In the genomic region with DNA sequence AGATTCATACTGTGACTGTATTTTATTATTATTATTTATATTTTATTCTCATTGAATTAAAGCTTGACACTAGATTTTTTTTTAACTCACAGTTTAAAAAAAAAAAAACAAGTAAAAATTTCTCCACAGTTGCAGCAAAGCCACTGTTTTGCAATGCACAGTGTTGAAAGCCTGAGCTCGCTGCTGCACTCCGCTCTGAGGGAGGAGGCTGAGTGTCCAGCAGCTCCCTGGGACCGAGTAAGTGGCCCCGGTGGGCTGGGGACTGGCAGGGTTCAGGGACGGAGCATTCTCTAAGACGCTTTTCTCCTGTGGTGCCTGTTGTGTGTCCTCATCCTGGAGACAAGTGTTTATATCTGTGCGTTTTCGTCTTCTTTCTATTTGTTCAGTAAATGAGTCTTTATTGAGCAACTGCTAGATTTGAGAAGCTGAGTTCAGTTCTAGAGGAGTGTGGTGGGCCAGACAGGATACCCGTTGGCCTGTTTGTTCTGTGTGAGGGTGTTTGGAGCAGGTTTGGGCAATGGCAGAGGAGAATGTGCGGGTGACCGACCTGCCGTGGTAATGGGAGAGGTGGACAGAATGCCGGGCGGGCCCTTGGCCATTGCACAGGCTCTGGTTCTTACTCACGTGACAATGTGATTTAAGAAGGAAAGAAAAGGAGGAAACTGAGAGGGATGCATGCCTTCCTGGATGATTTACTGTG, we compare ENCODE assay signal across 18 mouse cellular contexts. TPM values are rescaled to one million over a fixed set of nuclear protein-coding genes. Genes with fewer than 3 reads are reported as not detected.
A peak's percentile ranks its signal among the peaks of the same experiment; 100 is the strongest.
DNase-seq lines count a peak whose midpoint lies in the region; ATAC-seq lines count a peak whose summit lies in the region.
"Had no signal": no experiment of that assay in that cellular context is flagged by ENCODE, and none has a peak within 500 bp of the region (broad histone marks: within the 10 kb centered on the region; RNA-seq: fewer than 3 reads in every experiment).

No protein-coding gene starts in this region.

- no peaks in the 10 kb centered on the region for H3K27me3 ChIP-seq in forebrain, embryonic 11.5 days (ENCODE audit: control insufficient read depth, insufficient read depth, low read length)
- H3K27me3 ChIP-seq in forebrain, embryonic 14.5 days (replicated peaks; ENCODE audit: control insufficient read depth, insufficient read depth, low read length), result no peaks in the 10 kb centered on the region
- no peaks in the 10 kb centered on the region for H3K27me3 ChIP-seq in neural tube, embryonic 15.5 days (replicated peaks)
- H3K27me3 ChIP-seq: limb, embryonic 13.5 days; neural tube, embryonic 12.5 days had no signal

- H3K27ac ChIP-seq in forebrain, embryonic 11.5 days (ENCODE audit: low read depth, low read length), result no peak overlapping the region
- H3K27ac ChIP-seq in forebrain, embryonic 14.5 days (ENCODE audit: low read depth, low read length), result no peak overlapping the region
- H3K27ac ChIP-seq in macrophage, result peak overlapping the region; percentile 67
- no peak overlapping the region for H3K27ac ChIP-seq in neural tube, embryonic 15.5 days (replicated peaks)
- H3K27ac ChIP-seq: limb, embryonic 13.5 days; neural tube, embryonic 12.5 days had no signal

- H3K9ac ChIP-seq in forebrain, embryonic 11.5 days (ENCODE audit: low read length), result no peak overlapping the region
- no peak overlapping the region for H3K9ac ChIP-seq in forebrain, embryonic 14.5 days (ENCODE audit: low read length)
- H3K9ac ChIP-seq in neural tube, embryonic 15.5 days (replicated peaks), result no peak overlapping the region
- H3K9ac ChIP-seq: limb, embryonic 13.5 days; neural tube, embryonic 12.5 days had no signal

- no peaks in the 10 kb centered on the region for H3K4me1 ChIP-seq in forebrain, embryonic 11.5 days (replicated peaks; ENCODE audit: control insufficient read depth, insufficient read depth, low read length)
- no peaks in the 10 kb centered on the region for H3K4me1 ChIP-seq in forebrain, embryonic 14.5 days (ENCODE audit: control insufficient read depth, insufficient read depth, low read length)
- H3K4me1 ChIP-seq in neural tube, embryonic 15.5 days, result no peaks in the 10 kb centered on the region
- H3K4me1 ChIP-seq: limb, embryonic 13.5 days; neural tube, embryonic 12.5 days had no signal

- no peak for ATAC-seq in forebrain, embryonic 11.5 days (replicated peaks; ENCODE audit: low FRiP score)
- ATAC-seq in forebrain, embryonic 14.5 days, result no peak
- ATAC-seq in neural tube, embryonic 15.5 days (ENCODE audit: low FRiP score), result no peak
- ATAC-seq: forebrain, embryonic 16.5 days; inflammation-experienced regulatory T-cells, adult 6 months had no signal

- no peaks in the 10 kb centered on the region for H3K79me2 ChIP-seq in macrophage (ENCODE audit: inconsistent target)

- DNase-seq in forebrain, embryonic 11.5 days (ENCODE audit: low spot score), result peak; percentile 42
- DNase-seq in forebrain, embryonic 14.5 days (ENCODE audit: low spot score), result no peak
- DNase-seq in spleen, postnatal 4 days (ENCODE audit: low spot score in 2 of 2), result peak; percentile 25 to 68
- no peak for DNase-seq in spleen, adult 18-20 months
- no peak for DNase-seq in heart, postnatal 10 days
- DNase-seq: cerebellum, adult 8-10 months; heart, adult 18-20 months; kidney, adult 8-10 months; kidney, postnatal 4 days; right cerebral cortex, postnatal 14 days; thymus, postnatal 36 days had no signal

- no peaks in the 10 kb centered on the region for H3K36me3 ChIP-seq in forebrain, embryonic 11.5 days (ENCODE audit: control insufficient read depth, insufficient read depth, low read length)
- H3K36me3 ChIP-seq in forebrain, embryonic 14.5 days (ENCODE audit: control insufficient read depth, insufficient read depth, low read length), result no peaks in the 10 kb centered on the region
- no peaks in the 10 kb centered on the region for H3K36me3 ChIP-seq in macrophage (ENCODE audit: inconsistent target)
- H3K36me3 ChIP-seq in neural tube, embryonic 15.5 days, result no peaks in the 10 kb centered on the region
- H3K36me3 ChIP-seq: limb, embryonic 13.5 days; neural tube, embryonic 12.5 days had no signal

- H3K4me2 ChIP-seq in forebrain, embryonic 11.5 days (ENCODE audit: low read depth, low read length, severe bottlenecking), result no peak overlapping the region
- no peak overlapping the region for H3K4me2 ChIP-seq in forebrain, embryonic 14.5 days (ENCODE audit: low read length)
- no peak overlapping the region for H3K4me2 ChIP-seq in neural tube, embryonic 15.5 days
- H3K4me2 ChIP-seq: limb, embryonic 13.5 days; neural tube, embryonic 12.5 days had no signal

- no peak overlapping the region for H3K4me3 ChIP-seq in forebrain, embryonic 11.5 days (ENCODE audit: low read depth, low read length)
- H3K4me3 ChIP-seq in forebrain, embryonic 14.5 days (ENCODE audit: low read depth, low read length), result no peak overlapping the region
- peak overlapping the region; percentile 24 for H3K4me3 ChIP-seq in macrophage (ENCODE audit: inconsistent target)
- no peak overlapping the region for H3K4me3 ChIP-seq in neural tube, embryonic 15.5 days (replicated peaks)
- H3K4me3 ChIP-seq: erythroblast, embryonic 14.5 days; limb, embryonic 13.5 days; neural tube, embryonic 12.5 days had no signal

- intact Hi-C loops in heart, postnatal 10 days (cut with DNase I), result no loop called here

- 89% methylated on average over 15 of the region's 15 CpGs for WGBS in forebrain, embryonic 11.5 days
- 88% methylated on average over 15 of the region's 15 CpGs for WGBS in forebrain, embryonic 14.5 days
- 26% methylated on average over 15 of the region's 15 CpGs for WGBS in macrophage (ENCODE audit: missing documents)
- 88% methylated on average over 15 of the region's 15 CpGs for WGBS in neural tube, embryonic 15.5 days

- H3K9me3 ChIP-seq in forebrain, embryonic 11.5 days (ENCODE audit: control insufficient read depth, low read length), result no peaks in the 10 kb centered on the region
- H3K9me3 ChIP-seq in forebrain, embryonic 14.5 days (replicated peaks; ENCODE audit: control insufficient read depth, low read length), result no peaks in the 10 kb centered on the region
- no peaks in the 10 kb centered on the region for H3K9me3 ChIP-seq in neural tube, embryonic 15.5 days (replicated peaks)
- H3K9me3 ChIP-seq: limb, embryonic 13.5 days; neural tube, embryonic 12.5 days had no signal

RNA-seq across cellular contexts. Expression of gene Ccdc125, which starts 6.6 kb away (rescaled TPM):
- polyA plus RNA-seq in forebrain, embryonic 11.5 days (2014; fragmentation: Nextera tagmentation; extraction: Ambion mirVana), result 2.6 and 2.9 TPM in 2 replicates
- 1.2 and 1.4 TPM in 2 replicates for polyA plus RNA-seq in forebrain, embryonic 14.5 days (2014; fragmentation: Nextera tagmentation; extraction: Ambion mirVana)
- 10 to 100 TPM in 15 of 26 experiments, 1 to 10 TPM in 9, under 1 TPM in 1, not detected in 1; 0.38 to 22.4 (median 14.9) TPM for total RNA-seq in macrophage (2018; cell fraction: chromatin; rRNA removed)
- 10 to 100 TPM in 1 of 26 experiments, 1 to 10 TPM in 25; 1.0 to 13.0 (median 6.4) TPM for total RNA-seq in macrophage (2018; cell fraction: cytosol; rRNA removed)
- 10 to 100 TPM in 13 of 26 experiments, 1 to 10 TPM in 13; 1.0 to 18.1 (median 10.0) TPM for total RNA-seq in macrophage (2018; cell fraction: nucleus; rRNA removed)
- polyA plus RNA-seq in macrophage (2018), result 5.5 to 12.5 TPM (median 5.9 TPM) in 3 replicates
- 1 to 10 TPM; 1.5 to 2.0 TPM for total RNA-seq in heart, postnatal 10 days (2021)
- 1.5 and 3.7 TPM in 2 replicates for polyA plus RNA-seq in neural tube, embryonic 15.5 days (2015; fragmentation: Nextera tagmentation; extraction: Ambion mirVana)
- polyA plus RNA-seq: erythroblast, embryonic 14.5 days had no signal

RNA-seq across cellular contexts. Expression of gene Taf9, which starts 24.7 kb away (rescaled TPM):
- 22.4 and 22.6 TPM in 2 replicates for polyA plus RNA-seq in forebrain, embryonic 11.5 days (2014; fragmentation: Nextera tagmentation; extraction: Ambion mirVana)
- polyA plus RNA-seq in forebrain, embryonic 14.5 days (2014; fragmentation: Nextera tagmentation; extraction: Ambion mirVana), result 23.4 and 29.8 TPM in 2 replicates
- 10 to 100 TPM in 23 of 26 experiments, 1 to 10 TPM in 3; 8.8 to 35.1 (median 17.6) TPM for total RNA-seq in macrophage (2018; cell fraction: chromatin; rRNA removed)
- total RNA-seq in macrophage (2018; cell fraction: cytosol; rRNA removed), result 1 to 10 TPM; 1.6 to 6.7 (median 4.1) TPM
- 10 to 100 TPM in 18 of 26 experiments, 1 to 10 TPM in 8; 4.7 to 23.5 (median 11.8) TPM for total RNA-seq in macrophage (2018; cell fraction: nucleus; rRNA removed)
- 4.5 to 10.7 TPM (median 5.4 TPM) in 3 replicates for polyA plus RNA-seq in macrophage (2018)
- 10 to 100 TPM; 14.7 to 16.8 TPM for total RNA-seq in heart, postnatal 10 days (2021)
- polyA plus RNA-seq in neural tube, embryonic 15.5 days (2015; fragmentation: Nextera tagmentation; extraction: Ambion mirVana), result 25.3 and 29.1 TPM in 2 replicates

RNA-seq across cellular contexts. Expression of gene Rad17, which starts 25.2 kb away (rescaled TPM):
- polyA plus RNA-seq in forebrain, embryonic 11.5 days (2014; fragmentation: Nextera tagmentation; extraction: Ambion mirVana), result 24.9 and 26.4 TPM in 2 replicates
- 24.0 and 25.4 TPM in 2 replicates for polyA plus RNA-seq in forebrain, embryonic 14.5 days (2014; fragmentation: Nextera tagmentation; extraction: Ambion mirVana)
- total RNA-seq in macrophage (2018; cell fraction: chromatin; rRNA removed), result 10 to 100 TPM; 15.5 to 67.9 (median 40.6) TPM
- 10 to 100 TPM; 15.6 to 27.7 (median 23.7) TPM for total RNA-seq in macrophage (2018; cell fraction: cytosol; rRNA removed)
- total RNA-seq in macrophage (2018; cell fraction: nucleus; rRNA removed), result 10 to 100 TPM; 14.2 to 49.6 (median 26.8) TPM
- polyA plus RNA-seq in macrophage (2018), result 19.7 to 30.9 TPM (median 22.6 TPM) in 3 replicates
- 10 to 100 TPM; 19.9 to 20.2 TPM for total RNA-seq in heart, postnatal 10 days (2021)
- polyA plus RNA-seq in neural tube, embryonic 15.5 days (2015; fragmentation: Nextera tagmentation; extraction: Ambion mirVana), result 16.2 and 17.3 TPM in 2 replicates

RNA-seq across cellular contexts. Expression of gene Ak6, which starts 25.3 kb away (rescaled TPM):
- polyA plus RNA-seq in forebrain, embryonic 11.5 days (2014; fragmentation: Nextera tagmentation; extraction: Ambion mirVana), result 344 and 354 TPM in 2 replicates
- polyA plus RNA-seq in forebrain, embryonic 14.5 days (2014; fragmentation: Nextera tagmentation; extraction: Ambion mirVana), result 380 and 419 TPM in 2 replicates
- 10 to 100 TPM in 20 of 26 experiments, 1 to 10 TPM in 6; 6.1 to 35.7 (median 17.9) TPM for total RNA-seq in macrophage (2018; cell fraction: chromatin; rRNA removed)
- 100 to 1,000 TPM in 3 of 26 experiments, 10 to 100 TPM in 23; 72.7 to 110 (median 85.0) TPM for total RNA-seq in macrophage (2018; cell fraction: cytosol; rRNA removed)
- 10 to 100 TPM; 11.9 to 58.2 (median 31.1) TPM for total RNA-seq in macrophage (2018; cell fraction: nucleus; rRNA removed)
- polyA plus RNA-seq in macrophage (2018), result 94.8 to 163 TPM (median 124 TPM) in 3 replicates
- total RNA-seq in heart, postnatal 10 days (2021), result 10 to 100 TPM; 77.7 to 78.5 TPM
- 306 and 309 TPM in 2 replicates for polyA plus RNA-seq in neural tube, embryonic 15.5 days (2015; fragmentation: Nextera tagmentation; extraction: Ambion mirVana)

RNA-seq across cellular contexts. Expression of gene Cdk7, which starts 54.7 kb away (rescaled TPM):
- 72.3 and 75.0 TPM in 2 replicates for polyA plus RNA-seq in forebrain, embryonic 11.5 days (2014; fragmentation: Nextera tagmentation; extraction: Ambion mirVana)
- 53.5 and 54.6 TPM in 2 replicates for polyA plus RNA-seq in forebrain, embryonic 14.5 days (2014; fragmentation: Nextera tagmentation; extraction: Ambion mirVana)
- 100 to 1,000 TPM in 3 of 26 experiments, 10 to 100 TPM in 23; 19.1 to 114 (median 72.1) TPM for total RNA-seq in macrophage (2018; cell fraction: chromatin; rRNA removed)
- total RNA-seq in macrophage (2018; cell fraction: cytosol; rRNA removed), result 10 to 100 TPM; 11.1 to 25.5 (median 18.9) TPM
- 10 to 100 TPM; 19.4 to 70.0 (median 37.2) TPM for total RNA-seq in macrophage (2018; cell fraction: nucleus; rRNA removed)
- polyA plus RNA-seq in macrophage (2018), result 15.2 to 26.0 TPM (median 24.2 TPM) in 3 replicates
- 10 to 100 TPM; 29.5 to 34.8 TPM for total RNA-seq in heart, postnatal 10 days (2021)
- 40.2 and 50.5 TPM in 2 replicates for polyA plus RNA-seq in neural tube, embryonic 15.5 days (2015; fragmentation: Nextera tagmentation; extraction: Ambion mirVana)

Comparison
In these comparisons a context has a peak if more than half of its experiments do, and no peak if none do; other contexts are left out.
1. DNase-seq: peak in forebrain, embryonic 11.5 days (single experiment) and spleen, postnatal 4 days (2 of 2); none in forebrain, embryonic 14.5 days (single experiment), spleen, adult 18-20 months (0 of 2) and heart, postnatal 10 days (0 of 2).